Mouse (Mus musculus): Measurements from ENCODE around the gene BC049715. TPM values are rescaled to one million over a fixed set of nuclear protein-coding genes. Genes with fewer than 3 reads are reported as not detected.
"Not testable (repeated sequence)": the region's sequence is repeated elsewhere in the genome, so short reads cannot be mapped to it uniquely, and the experiment has no call there.

Gene BC049715
- polyA plus RNA-seq, 1 experiment, result not detected

- no peaks in the 10 kb centered on the region for H3K4me1 ChIP-seq (ENCODE audit: control insufficient read depth, insufficient read depth, low read length)
- no peak overlapping the region for H3K27ac ChIP-seq (ENCODE audit: control insufficient read depth, insufficient read depth, low read depth, low read length, poor library complexity)
- H3K4me3 ChIP-seq (replicated peaks; ENCODE audit: control insufficient read depth, low read depth, low read length), result no peak overlapping the region
- 9% methylated on average over 8 of the region's 8 CpGs for WGBS
- TF ChIP-seq POLR2A (IDR thresholded peaks at IDR 0.05; ENCODE audit: borderline replicate concordance, control insufficient read depth, low read depth, low read length) (no peak), CTCF (IDR thresholded peaks at IDR 0.05; ENCODE audit: control insufficient read depth, insufficient read depth, low read length) (no peak)
Measured at GRCm38 (mm10) chr6:136874599-136874998, 47.2 kb downstream of the BC049715 start.

DNA sequence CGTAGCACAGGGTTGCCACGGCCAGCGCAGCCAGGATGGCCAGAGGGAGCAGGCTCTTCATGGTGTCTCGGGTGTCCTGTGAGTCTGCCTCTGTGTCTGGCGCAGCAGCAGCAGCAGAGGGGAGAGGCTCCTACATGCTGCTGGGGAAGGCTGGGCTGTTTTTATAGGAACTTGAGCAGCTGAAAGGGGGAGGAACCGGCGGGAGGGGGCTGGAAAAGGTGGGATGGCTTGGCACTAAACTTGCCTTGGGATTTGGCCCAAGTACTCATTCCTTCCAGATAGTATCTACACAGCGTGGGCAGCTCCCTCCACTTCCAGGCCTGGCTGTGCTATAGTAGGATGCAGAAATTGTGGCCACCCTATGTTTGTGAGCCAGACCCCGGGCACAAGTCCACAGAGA lies 48.2 kb downstream of the BC049715 start, which contains the start of gene Mgp:
Gene Mgp, minus strand, starts transcription at position 154 of the 400 bp plus-strand sequence.
- WGBS, result 72% methylated on average over 9 of the region's 9 CpGs
- H3K27ac ChIP-seq (ENCODE audit: control insufficient read depth, insufficient read depth, low read depth, low read length, poor library complexity), result no peak within 1 kb of the TSS
- TF ChIP-seq POLR2A (IDR thresholded peaks at IDR 0.05; ENCODE audit: borderline replicate concordance, control insufficient read depth, low read depth, low read length), result no peak
- TF ChIP-seq CTCF (IDR thresholded peaks at IDR 0.05; ENCODE audit: control insufficient read depth, insufficient read depth, low read length), result no peak
- no peaks in the 10 kb centered on the region for H3K4me1 ChIP-seq (ENCODE audit: control insufficient read depth, insufficient read depth, low read length)
- no peak within 1 kb of the TSS for H3K4me3 ChIP-seq (replicated peaks; ENCODE audit: control insufficient read depth, low read depth, low read length)

GRCm38 (mm10) chr6:136881678-136882077 lies 54.3 kb downstream of the BC049715 start:
- Histone ChIP-seq H3K27ac (ENCODE audit: control insufficient read depth, insufficient read depth, low read depth, low read length, poor library complexity) (no peak overlapping the region), H3K4me3 (replicated peaks; ENCODE audit: control insufficient read depth, low read depth, low read length) (no peak overlapping the region), H3K4me1 (ENCODE audit: control insufficient read depth, insufficient read depth, low read length) (no peaks in the 10 kb centered on the region)
- 83% methylated on average over 8 of the region's 8 CpGs for WGBS
- no peak for TF ChIP-seq CTCF (IDR thresholded peaks at IDR 0.05; ENCODE audit: control insufficient read depth, insufficient read depth, low read length)
- TF ChIP-seq POLR2A (IDR thresholded peaks at IDR 0.05; ENCODE audit: borderline replicate concordance, control insufficient read depth, low read depth, low read length), result no peak

- WGBS, result 68% methylated on average over 3 of the region's 3 CpGs
- Histone ChIP-seq H3K4me1 (ENCODE audit: control insufficient read depth, insufficient read depth, low read length) (no peaks in the 10 kb centered on the region), H3K27ac (ENCODE audit: control insufficient read depth, insufficient read depth, low read depth, low read length, poor library complexity) (no peak overlapping the region), H3K4me3 (replicated peaks; ENCODE audit: control insufficient read depth, low read depth, low read length) (no peak overlapping the region)
- TF ChIP-seq POLR2A (IDR thresholded peaks at IDR 0.05; ENCODE audit: borderline replicate concordance, control insufficient read depth, low read depth, low read length) (no peak), CTCF (IDR thresholded peaks at IDR 0.05; ENCODE audit: control insufficient read depth, insufficient read depth, low read length) (no peak)
Measured at GRCm38 (mm10) chr6:136883431-136883915, 56.0 kb downstream of the BC049715 start.

DNA sequence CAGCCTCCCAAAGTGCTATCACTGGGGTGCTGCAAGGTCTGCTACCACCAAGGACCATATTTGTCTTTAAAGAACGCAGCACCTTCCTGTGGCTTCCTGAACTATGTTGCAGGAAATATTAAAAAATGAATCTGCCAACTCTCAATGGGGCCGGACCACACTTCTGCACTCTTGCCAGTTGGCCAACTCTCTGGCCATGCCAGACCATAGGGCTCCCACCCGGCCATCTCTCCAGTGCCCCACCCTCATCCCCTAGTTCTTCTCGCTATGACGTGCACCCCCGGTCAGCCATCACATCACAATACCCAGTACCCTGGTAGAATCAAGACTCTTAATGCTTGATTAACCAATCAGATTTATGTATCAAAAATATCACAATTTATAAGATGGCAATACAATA lies 56.5 kb downstream of the BC049715 start:
- Histone ChIP-seq H3K4me1 (ENCODE audit: control insufficient read depth, insufficient read depth, low read length) (no peaks in the 10 kb centered on the region), H3K27ac (ENCODE audit: control insufficient read depth, insufficient read depth, low read depth, low read length, poor library complexity) (no peak overlapping the region), H3K4me3 (replicated peaks; ENCODE audit: control insufficient read depth, low read depth, low read length) (no peak overlapping the region)
- WGBS, result 65% methylated on average over 6 of the region's 6 CpGs
- TF ChIP-seq CTCF (IDR thresholded peaks at IDR 0.05; ENCODE audit: control insufficient read depth, insufficient read depth, low read length) (no peak), POLR2A (IDR thresholded peaks at IDR 0.05; ENCODE audit: borderline replicate concordance, control insufficient read depth, low read depth, low read length) (no peak)

- H3K4me3 ChIP-seq (replicated peaks; ENCODE audit: control insufficient read depth, low read depth, low read length); H3K27ac ChIP-seq (ENCODE audit: control insufficient read depth, insufficient read depth, low read depth, low read length, poor library complexity); H3K4me1 ChIP-seq (ENCODE audit: control insufficient read depth, insufficient read depth, low read length): not testable (repeated sequence)
- WGBS, result 62% methylated on average over 1 of the region's 1 CpGs
Measured at GRCm38 (mm10) chr6:136884766-136885165, 57.3 kb downstream of the BC049715 start.

GRCm38 (mm10) chr6:136887854-136888253 lies 60.4 kb downstream of the BC049715 start:
- Histone ChIP-seq H3K27ac (ENCODE audit: control insufficient read depth, insufficient read depth, low read depth, low read length, poor library complexity) (no peak overlapping the region), H3K4me1 (ENCODE audit: control insufficient read depth, insufficient read depth, low read length) (no peaks in the 10 kb centered on the region), H3K4me3 (replicated peaks; ENCODE audit: control insufficient read depth, low read depth, low read length) (no peak overlapping the region)
- 79% methylated on average over 9 of the region's 9 CpGs for WGBS
- no peak for TF ChIP-seq CTCF (IDR thresholded peaks at IDR 0.05; ENCODE audit: control insufficient read depth, insufficient read depth, low read length)
- TF ChIP-seq POLR2A (IDR thresholded peaks at IDR 0.05; ENCODE audit: borderline replicate concordance, control insufficient read depth, low read depth, low read length), result no peak

GRCm38 (mm10) chr6:136889067-136889466 lies 61.6 kb downstream of the BC049715 start:
- TF ChIP-seq POLR2A (IDR thresholded peaks at IDR 0.05; ENCODE audit: borderline replicate concordance, control insufficient read depth, low read depth, low read length) (no peak), CTCF (IDR thresholded peaks at IDR 0.05; ENCODE audit: control insufficient read depth, insufficient read depth, low read length) (no peak)
- Histone ChIP-seq H3K27ac (ENCODE audit: control insufficient read depth, insufficient read depth, low read depth, low read length, poor library complexity) (no peak overlapping the region), H3K4me1 (ENCODE audit: control insufficient read depth, insufficient read depth, low read length) (no peaks in the 10 kb centered on the region), H3K4me3 (replicated peaks; ENCODE audit: control insufficient read depth, low read depth, low read length) (no peak overlapping the region)
- WGBS, result 84% methylated on average over 6 of the region's 6 CpGs

DNA sequence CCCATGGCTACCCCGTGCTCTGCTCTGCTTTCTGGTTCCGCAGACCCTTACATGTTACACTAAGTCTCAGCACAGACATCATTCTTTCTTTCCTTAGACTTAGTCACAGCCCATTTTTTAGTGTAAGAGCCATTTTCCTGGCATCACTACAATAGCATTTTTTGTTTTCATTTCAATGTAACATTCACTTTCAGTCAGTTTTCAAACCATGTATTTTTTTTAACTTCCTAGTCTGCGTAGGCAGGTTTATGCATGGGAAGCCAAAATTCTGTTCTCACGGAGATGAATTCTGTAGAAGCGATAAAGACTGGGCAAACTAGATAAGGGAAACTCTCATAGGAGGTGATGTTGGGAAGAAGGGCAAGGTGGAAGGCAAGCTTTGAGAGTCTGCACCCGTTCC lies 62.1 kb downstream of the BC049715 start:
- no peak overlapping the region for H3K27ac ChIP-seq (ENCODE audit: control insufficient read depth, insufficient read depth, low read depth, low read length, poor library complexity)
- no peak for TF ChIP-seq POLR2A (IDR thresholded peaks at IDR 0.05; ENCODE audit: borderline replicate concordance, control insufficient read depth, low read depth, low read length)
- TF ChIP-seq CTCF (IDR thresholded peaks at IDR 0.05; ENCODE audit: control insufficient read depth, insufficient read depth, low read length), result no peak
- 90% methylated on average over 6 of the region's 6 CpGs for WGBS
- no peaks in the 10 kb centered on the region for H3K4me1 ChIP-seq (ENCODE audit: control insufficient read depth, insufficient read depth, low read length)
- no peak overlapping the region for H3K4me3 ChIP-seq (replicated peaks; ENCODE audit: control insufficient read depth, low read depth, low read length)

Other genes with a start within 250 kb of the BC049715 start
- gene Plbd1, start 165.7 kb upstream of the BC049715 start, polyA plus RNA-seq (2011; ENCODE audit: insufficient read depth, insufficient read length, low replicate concordance, missing spikeins), result 21.1 and 70.1 TPM in 2 replicates
- gene Gucy2c, start 45.9 kb upstream of the BC049715 start, polyA plus RNA-seq (2011; ENCODE audit: insufficient read depth, insufficient read length, low replicate concordance, missing spikeins), result not detected in 2 replicates
- gene Hist4h4, start 23.2 kb upstream of the BC049715 start, polyA plus RNA-seq (2011; ENCODE audit: insufficient read depth, insufficient read length, low replicate concordance, missing spikeins), result 7.2 and 8.0 TPM in 2 replicates
- gene H2afj, start 19.4 kb upstream of the BC049715 start, polyA plus RNA-seq (2011; ENCODE audit: insufficient read depth, insufficient read length, low replicate concordance, missing spikeins), result 65.5 and 78.9 TPM in 2 replicates
- gene Wbp11, start 607 bp downstream of the BC049715 start, polyA plus RNA-seq (2011; ENCODE audit: insufficient read depth, insufficient read length, low replicate concordance, missing spikeins), result 38.3 and 48.2 TPM in 2 replicates
- 0.95 and 1.9 TPM in 2 replicates for gene Smco3, start 7.8 kb downstream of the BC049715 start, polyA plus RNA-seq (2011; ENCODE audit: insufficient read depth, insufficient read length, low replicate concordance, missing spikeins)
- 18.5 and 20.6 TPM in 2 replicates for gene Art4, start 30.1 kb downstream of the BC049715 start, polyA plus RNA-seq (2011; ENCODE audit: insufficient read depth, insufficient read length, low replicate concordance, missing spikeins)
- gene Mgp, start 48.2 kb downstream of the BC049715 start, polyA plus RNA-seq (2011; ENCODE audit: insufficient read depth, insufficient read length, low replicate concordance, missing spikeins), result 43.9 and 117 TPM in 2 replicates
- 4.8 and 11.3 TPM in 2 replicates for gene Erp27, start 94.6 kb downstream of the BC049715 start, polyA plus RNA-seq (2011; ENCODE audit: insufficient read depth, insufficient read length, low replicate concordance, missing spikeins)
- gene Pde6h, start 96.2 kb downstream of the BC049715 start, polyA plus RNA-seq (2011; ENCODE audit: insufficient read depth, insufficient read length, low replicate concordance, missing spikeins), result 0.27 and 0.42 TPM in 2 replicates
- gene Arhgdib, start 114.3 kb downstream of the BC049715 start, polyA plus RNA-seq (2011; ENCODE audit: insufficient read depth, insufficient read length, low replicate concordance, missing spikeins), result 251 and 531 TPM in 2 replicates